Mouse (Mus musculus): ENCODE results near the gene Gm3269. TPM values are rescaled to one million over a fixed set of nuclear protein-coding genes. Genes with fewer than 3 reads are reported as not detected.

Gm3269 gene
- polyA plus RNA-seq (2012; rRNA removed; ENCODE audit: low replicate concordance): not detected in 2 replicates

DNA sequence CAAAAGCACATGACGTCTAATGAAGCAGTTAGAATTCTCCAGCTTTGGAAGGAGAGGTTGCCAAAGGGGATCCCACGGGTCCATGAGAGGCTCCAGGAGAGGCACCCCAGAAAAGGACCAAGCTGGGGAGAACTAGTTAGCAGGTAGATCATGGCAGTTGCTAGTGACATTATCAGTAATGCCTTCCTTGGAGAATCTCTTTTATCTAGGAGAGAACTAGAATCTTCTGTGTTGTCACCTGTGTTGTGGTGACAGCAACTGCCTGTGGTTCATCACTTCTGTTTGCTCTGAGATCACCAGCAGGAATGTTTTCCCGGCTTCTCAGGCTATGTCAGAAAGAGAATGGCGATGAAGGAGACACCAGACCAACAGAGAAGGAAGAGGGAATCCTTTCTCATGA, at the start of gene Gm3269:
Gene Gm3269 (plus strand): TSS at position 301 of the 400 bp plus-strand sequence.

DNA sequence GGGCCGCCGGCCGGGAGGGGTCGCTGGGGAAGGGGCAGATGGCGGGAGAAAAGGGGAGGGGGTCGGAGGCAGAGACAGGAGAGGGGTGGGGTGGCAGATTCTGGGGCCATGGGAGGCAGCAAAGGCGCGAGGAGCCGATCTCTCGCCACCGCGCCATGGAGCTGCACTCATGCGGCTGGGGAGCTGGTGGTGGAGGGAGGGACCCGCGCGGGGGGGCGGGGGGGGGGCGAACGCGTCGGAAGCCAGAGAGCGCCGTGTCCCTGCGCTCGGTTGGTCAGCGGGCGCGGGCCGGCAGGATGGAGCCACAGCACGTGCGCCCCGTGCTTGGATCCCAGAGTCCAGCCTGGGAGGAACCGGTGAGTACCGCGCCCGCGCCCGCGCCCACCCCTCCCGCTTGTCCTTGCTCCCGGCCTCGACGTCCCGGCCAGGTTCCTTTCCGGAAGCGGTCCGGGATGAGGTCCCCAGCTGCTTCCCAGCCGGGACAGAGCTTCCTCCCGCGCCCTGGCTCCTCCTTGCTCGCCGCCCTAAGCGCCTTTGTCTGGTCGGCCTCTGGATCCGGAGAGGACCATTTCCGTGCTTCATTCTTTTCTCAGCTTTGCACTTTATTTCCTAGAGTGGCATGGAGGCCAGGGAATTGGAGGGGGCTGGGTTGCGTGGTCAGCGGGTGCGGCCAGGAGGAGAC, 17.5 kb downstream of the Gm3269 start, which contains the start of gene Gm3264:
Gene Gm3264 (plus strand): TSS at position 278 of the 682 bp plus-strand sequence.

DNA sequence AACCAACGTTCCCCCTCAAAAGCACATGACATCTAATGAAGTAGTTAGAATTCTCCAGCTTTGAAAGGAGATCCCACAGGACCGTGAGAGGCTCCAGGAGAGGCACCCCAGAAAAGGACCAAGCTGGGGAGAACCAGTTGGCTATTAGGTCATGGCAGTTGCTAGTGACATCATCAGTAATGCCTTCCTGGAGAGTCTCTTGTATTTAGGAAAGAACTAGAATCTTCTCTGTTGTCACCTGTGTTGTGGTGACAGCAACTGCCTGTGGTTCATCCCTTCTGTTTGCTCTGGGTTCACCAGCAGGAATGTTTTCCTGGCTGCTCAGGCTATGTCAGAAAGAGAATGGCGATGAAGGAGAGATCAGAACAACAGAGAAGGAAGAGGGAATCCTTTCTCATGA, 54.2 kb downstream of the Gm3269 start, which contains the start of gene Gm3278:
Gene Gm3278 (plus strand): TSS at position 301 of the 400 bp plus-strand sequence.

Other genes with a start within 250 kb of the Gm3269 start
- gene Gm8159, start 205.8 kb upstream of the Gm3269 start, polyA plus RNA-seq (2012; rRNA removed; ENCODE audit: low replicate concordance): not detected in 2 replicates
- gene Gm3239, start 173.9 kb upstream of the Gm3269 start, polyA plus RNA-seq (2012; rRNA removed; ENCODE audit: low replicate concordance): not detected in 2 replicates
- gene Gm7876, start 128.9 kb upstream of the Gm3269 start, polyA plus RNA-seq (2012; rRNA removed; ENCODE audit: low replicate concordance): not detected in 2 replicates
- gene Gm3252, start 111.3 kb upstream of the Gm3269 start, polyA plus RNA-seq (2012; rRNA removed; ENCODE audit: low replicate concordance): 0.66 TPM in 1 of 2 replicates, not detected in the other
- gene Gm9602, start 61.8 kb upstream of the Gm3269 start, polyA plus RNA-seq (2012; rRNA removed; ENCODE audit: low replicate concordance): not detected in 2 replicates
- not detected in 2 replicates for gene Gm3264, start 17.5 kb downstream of the Gm3269 start, polyA plus RNA-seq (2012; rRNA removed; ENCODE audit: low replicate concordance)
- gene Gm3278, start 54.3 kb downstream of the Gm3269 start, polyA plus RNA-seq (2012; rRNA removed; ENCODE audit: low replicate concordance): 0.09 TPM in 1 of 2 replicates, not detected in the other
- gene Gm8297, start 145.8 kb downstream of the Gm3269 start, polyA plus RNA-seq (2012; rRNA removed; ENCODE audit: low replicate concordance): not detected in 2 replicates
- gene Gm3298, start 177.8 kb downstream of the Gm3269 start, polyA plus RNA-seq (2012; rRNA removed; ENCODE audit: low replicate concordance): not detected in 2 replicates
- gene 4930555G01Rik, start 212.5 kb downstream of the Gm3269 start, polyA plus RNA-seq (2012; rRNA removed; ENCODE audit: low replicate concordance): not detected in 2 replicates
- 0.75 TPM in 1 of 2 replicates, not detected in the other for gene Gm8281, start 232.9 kb downstream of the Gm3269 start, polyA plus RNA-seq (2012; rRNA removed; ENCODE audit: low replicate concordance)

All from subcutaneous adipose tissue, adult 2 months (tissue).